Mouse (Mus musculus) intestine, postnatal 0 days (tissue): ENCODE data around the gene Calb2. TPM values are rescaled to one million over a fixed set of nuclear protein-coding genes. Genes with fewer than 3 reads are reported as not detected.

Experiments
- ATAC-seq: fragments of 200-750 bp; cut with Nextera tagmentation; 2 replicates; pipeline ENCODE4 v1.8.0; 2017; ENCODE audit warnings: mild to moderate bottlenecking, moderate TSS enrichment, moderate library complexity
- H3K27ac ChIP-seq: fragments of 300-500 bp; sonication (generic); 2 replicates; pipeline ENCODE4 v1.5.1; 2014; ENCODE audit warnings: mild to moderate bottlenecking, low read depth, low read length, moderate library complexity
- H3K27me3 ChIP-seq: fragments of 300-500 bp; sonication (generic); replicated peaks from 2 replicates; pipeline ENCODE4 v1.6.1; 2014; ENCODE audit warnings: low read length, mixed read lengths; ENCODE audit not compliant: control insufficient read depth, insufficient read depth
- H3K36me3 ChIP-seq: fragments of 300-500 bp; sonication (generic); 2 replicates; pipeline ENCODE4 v1.6.1; 2014; ENCODE audit warnings: mild to moderate bottlenecking, moderate library complexity; ENCODE audit not compliant: control insufficient read depth, insufficient read depth
- H3K4me1 ChIP-seq: fragments of 300-500 bp; sonication (generic); replicated peaks from 2 replicates; pipeline ENCODE4 v1.6.1; 2014; ENCODE audit warnings: antibody characterized with exemption, low read length, mixed read lengths; ENCODE audit not compliant: control insufficient read depth, insufficient read depth
- H3K4me2 ChIP-seq: fragments of 300-500 bp; sonication (generic); replicated peaks from 2 replicates; pipeline ENCODE4 v1.6.1; 2014; ENCODE audit warnings: low read depth, mild to moderate bottlenecking, moderate library complexity
- H3K4me3 ChIP-seq: fragments of 300-500 bp; sonication (generic); 2 replicates; pipeline ENCODE4 v1.5.1; 2014; ENCODE audit warnings: low read depth, low read length
- H3K9ac ChIP-seq: fragments of 300-500 bp; sonication (generic); 2 replicates; pipeline ENCODE4 v1.6.1; 2014; ENCODE audit warnings: mild to moderate bottlenecking, low read depth, low read length
- H3K9me3 ChIP-seq: fragments of 300-500 bp; sonication (generic); 2 replicates; pipeline ENCODE4 v1.6.1; 2016; ENCODE audit warnings: mixed run types; ENCODE audit not compliant: control insufficient read depth
- CTCF ChIP-seq: sonication (generic); IDR thresholded peaks from 2 replicates; pipeline ENCODE4 v1.5.1; 2016; ENCODE audit warnings: low read depth, mild to moderate bottlenecking, control low read depth, antibody characterized with exemption, moderate library complexity
- WGBS: fragments of 180-500 bp; shearing (Covaris S2); extraction: QIAGEN DNeasy Blood & Tissue Kit; methylation state at CpG from one replicate; pipeline ENCODE4 v1.1.7; 2014; 5-methylcytosine and 5-hydroxymethylcytosine counted together
- polyA plus RNA-seq: library from polyadenylated mRNA; unstranded; fragments of >200 nt; fragmentation: Nextera tagmentation; extraction: Ambion mirVana; gene quantifications from 2 replicates; pipeline ENCODE4 v1.2.1, GENCODE M21; 2015

Gene Calb2
- polyA plus RNA-seq, 1 experiment from 2014 or later = 0.26 TPM

DNA sequence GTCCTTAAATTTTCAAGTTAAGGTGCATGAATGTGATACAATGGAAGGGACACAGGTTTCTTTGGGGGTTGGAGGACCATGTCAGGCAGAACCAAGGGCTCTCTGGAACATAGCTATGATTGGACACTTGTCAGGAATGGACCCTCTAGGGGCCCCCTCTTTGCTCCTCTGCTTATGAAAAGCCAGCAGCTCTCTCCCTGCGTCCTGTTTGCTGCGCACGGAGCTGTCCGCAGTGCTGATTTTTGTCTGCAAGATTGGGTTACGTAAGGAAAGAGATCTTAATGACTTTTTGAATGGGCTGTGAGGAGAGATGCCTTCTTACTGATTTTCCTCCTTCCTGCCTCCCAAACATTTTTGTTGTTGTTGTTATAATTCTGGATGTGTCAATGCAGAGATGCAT is 28.7 kb upstream of the Calb2 start:
- no peak overlapping the region for H3K9ac ChIP-seq
- no peaks in the 10 kb centered on the region for H3K4me1 ChIP-seq
- no peak for TF ChIP-seq CTCF
- H3K36me3 ChIP-seq = no peaks in the 10 kb centered on the region
- H3K27me3 ChIP-seq = no peaks in the 10 kb centered on the region
- H3K4me2 ChIP-seq = no peak overlapping the region
- H3K9me3 ChIP-seq = no peaks in the 10 kb centered on the region
- no peak overlapping the region for H3K27ac ChIP-seq
- H3K4me3 ChIP-seq = no peak overlapping the region
- no peak for ATAC-seq
- WGBS = under 1% methylated on average over 5 of the region's 5 CpGs

DNA sequence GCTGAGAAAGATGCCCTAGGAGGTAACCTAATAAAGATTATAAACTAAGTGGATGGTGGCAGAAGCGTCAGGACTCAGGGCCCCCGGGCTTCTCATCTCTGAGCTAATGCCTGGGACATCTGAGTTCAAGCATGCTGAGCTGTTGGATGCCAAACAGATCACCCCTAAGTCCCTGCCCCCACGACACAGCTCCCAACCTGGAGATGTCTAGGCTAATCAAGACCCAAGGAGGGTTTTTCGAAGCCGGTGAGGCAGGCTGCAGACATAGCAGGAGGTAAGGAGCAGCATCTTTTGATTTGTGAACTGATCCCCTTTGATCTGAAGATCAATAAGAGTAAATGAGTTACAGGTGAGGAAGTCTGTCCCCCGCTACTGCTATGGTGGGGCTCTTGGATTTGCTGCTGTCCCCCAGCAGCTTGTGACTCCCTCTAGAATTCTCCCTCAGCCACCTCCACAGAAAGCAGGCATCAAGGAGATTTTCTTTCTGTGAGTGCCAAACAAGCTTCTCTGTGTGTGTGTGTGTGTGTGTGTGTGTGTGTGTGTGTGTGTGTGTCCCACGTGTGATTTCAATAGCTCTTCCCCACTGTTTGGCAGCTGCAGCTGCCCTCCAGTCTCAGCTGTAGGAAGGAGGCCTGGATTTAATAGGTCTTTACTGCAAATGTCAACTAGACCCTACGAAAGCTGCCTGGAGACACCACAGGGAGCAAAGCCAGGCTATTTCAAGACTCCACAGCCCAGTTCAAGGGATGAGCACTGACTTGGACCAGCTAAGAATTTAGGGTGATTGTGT is 21.1 kb upstream of the Calb2 start:
- H3K4me2 ChIP-seq = no peak overlapping the region
- H3K9ac ChIP-seq = no peak overlapping the region
- H3K36me3 ChIP-seq = no peaks in the 10 kb centered on the region
- WGBS = 13% methylated on average over 8 of the region's 8 CpGs
- no peak overlapping the region for H3K27ac ChIP-seq
- no peak for ATAC-seq
- no peak overlapping the region for H3K4me3 ChIP-seq
- H3K27me3 ChIP-seq = no peaks in the 10 kb centered on the region
- H3K4me1 ChIP-seq = no peaks in the 10 kb centered on the region
- TF ChIP-seq CTCF = no peak
- no peaks in the 10 kb centered on the region for H3K9me3 ChIP-seq

DNA sequence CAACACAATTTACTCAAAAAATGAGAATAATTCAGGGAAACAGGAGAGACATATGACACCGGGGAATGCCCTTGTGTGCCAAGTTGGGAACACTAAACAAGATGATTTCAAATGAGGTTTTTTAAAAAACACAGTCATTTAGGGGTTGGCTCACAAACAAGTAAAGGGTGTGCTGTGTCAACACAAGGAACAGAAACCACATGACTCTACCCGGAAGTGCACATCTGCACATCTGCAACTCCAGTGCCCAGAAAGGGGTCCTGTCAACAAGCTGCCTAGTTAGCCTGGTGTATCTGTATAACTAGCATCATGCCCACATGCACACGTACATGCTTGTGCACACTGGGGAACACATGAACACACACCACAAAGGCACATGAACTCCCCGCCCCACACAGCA is 17.5 kb upstream of the Calb2 start:
- no peak for ATAC-seq
- no peak for TF ChIP-seq CTCF
- Histone ChIP-seq H3K4me3 (no peak overlapping the region), H3K27ac (no peak overlapping the region), H3K36me3 (no peaks in the 10 kb centered on the region), H3K4me2 (no peak overlapping the region), H3K9ac (no peak overlapping the region), H3K9me3 (no peaks in the 10 kb centered on the region), H3K4me1 (no peaks in the 10 kb centered on the region), H3K27me3 (no peaks in the 10 kb centered on the region)
- WGBS = 78% methylated on average over 4 of the region's 4 CpGs

DNA sequence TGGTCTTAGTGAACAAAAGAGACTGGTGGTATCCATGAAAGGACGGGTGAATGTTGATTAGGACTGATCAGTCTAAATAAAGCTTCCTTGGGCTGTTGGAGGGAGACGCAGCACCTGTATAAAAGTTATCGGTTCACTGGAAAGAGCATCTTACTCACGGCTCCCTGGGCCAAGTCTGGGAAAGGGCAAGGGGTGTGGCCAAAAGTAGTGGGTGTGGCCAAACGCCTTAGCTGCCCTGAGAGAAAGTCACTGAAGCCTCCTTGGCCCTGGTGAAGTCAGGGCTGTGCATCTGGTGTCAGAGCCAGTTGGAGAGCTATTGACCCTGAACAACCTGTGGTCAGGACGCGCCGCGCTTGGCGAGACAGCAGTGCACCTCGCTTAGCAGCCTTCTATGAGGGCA is 15.7 kb upstream of the Calb2 start:
- no peak for TF ChIP-seq CTCF
- Histone ChIP-seq H3K9ac (no peak overlapping the region), H3K9me3 (no peaks in the 10 kb centered on the region), H3K27ac (no peak overlapping the region), H3K4me1 (no peaks in the 10 kb centered on the region), H3K36me3 (no peaks in the 10 kb centered on the region), H3K27me3 (no peaks in the 10 kb centered on the region), H3K4me3 (no peak overlapping the region), H3K4me2 (no peak overlapping the region)
- no peak for ATAC-seq
- WGBS = 29% methylated on average over 11 of the region's 11 CpGs

DNA sequence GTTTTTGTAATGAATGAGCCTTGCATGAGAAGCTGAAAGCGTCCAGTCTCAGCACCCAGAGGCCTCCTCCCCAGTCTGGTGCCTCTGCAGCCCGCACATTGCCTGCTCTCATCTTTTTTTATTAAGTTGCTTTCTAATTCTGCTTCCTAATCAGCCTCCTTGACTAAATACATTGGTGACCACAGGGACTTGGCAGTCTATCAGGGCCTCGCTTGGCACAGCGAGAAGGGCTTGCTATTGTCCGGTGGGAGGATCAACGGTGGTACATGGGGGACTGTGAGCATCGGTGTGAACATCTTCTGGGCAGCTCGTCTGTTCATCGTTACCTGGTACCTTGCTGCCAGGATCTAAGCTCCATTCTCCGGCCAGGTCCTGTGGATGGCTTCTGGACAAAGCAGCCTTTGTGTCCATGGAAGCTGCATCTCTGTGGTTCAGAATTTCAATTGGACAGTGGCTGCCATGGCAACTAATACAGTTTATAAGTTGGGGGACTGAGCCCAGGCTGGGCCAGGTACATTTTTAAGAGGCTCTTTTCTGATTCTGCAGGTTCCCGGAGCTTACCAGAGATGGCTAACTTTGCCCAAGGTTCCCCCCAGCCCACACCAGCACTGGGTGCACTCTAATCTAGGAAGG is 14.8 kb upstream of the Calb2 start:
- no peak for TF ChIP-seq CTCF
- Histone ChIP-seq H3K36me3 (no peaks in the 10 kb centered on the region), H3K4me1 (no peaks in the 10 kb centered on the region), H3K9me3 (no peaks in the 10 kb centered on the region), H3K27ac (no peak overlapping the region), H3K27me3 (no peaks in the 10 kb centered on the region), H3K4me2 (no peak overlapping the region), H3K4me3 (no peak overlapping the region), H3K9ac (no peak overlapping the region)
- 87% methylated on average over 11 of the region's 11 CpGs for WGBS
- ATAC-seq = no peak

DNA sequence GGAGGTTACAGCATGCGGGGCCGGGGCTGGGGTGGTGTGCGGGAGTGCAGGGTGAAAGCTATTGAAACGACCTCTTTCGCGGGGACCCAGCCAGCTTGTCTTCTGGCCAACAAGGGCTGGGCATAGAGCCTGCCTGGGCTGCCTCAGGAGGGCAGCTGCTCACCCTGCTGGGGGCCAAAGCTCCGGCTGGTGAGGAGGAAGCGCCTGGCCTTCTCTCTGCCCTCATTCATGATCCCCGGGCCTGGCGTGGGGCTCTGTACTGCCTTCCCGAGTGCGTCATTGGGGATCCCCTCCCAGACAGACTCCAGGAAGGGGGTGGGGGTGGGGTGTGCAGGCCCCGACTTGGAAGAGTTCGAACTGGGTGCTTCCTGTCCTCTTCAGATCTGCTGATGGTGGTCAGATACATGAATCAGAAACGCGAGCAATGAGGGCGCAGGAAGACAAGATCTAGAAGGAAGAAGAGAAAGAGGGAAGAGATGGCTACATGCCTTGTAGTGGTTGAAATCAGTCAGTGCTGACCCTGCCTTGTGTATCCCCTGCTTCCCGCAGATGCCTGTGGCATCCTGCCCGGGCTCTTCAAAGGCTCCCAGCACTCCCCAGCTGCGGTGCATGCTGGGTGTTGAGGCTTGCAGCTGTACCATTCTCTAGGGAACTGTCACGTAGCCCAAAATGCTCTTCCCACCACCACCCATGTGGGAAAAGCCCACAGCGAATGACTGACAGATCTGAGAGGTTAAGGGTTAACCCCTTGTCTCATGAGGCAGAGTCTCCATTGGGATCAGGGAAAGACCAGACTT is 9.5 kb upstream of the Calb2 start:
- Histone ChIP-seq H3K4me1 (no peaks in the 10 kb centered on the region), H3K27ac (no peak overlapping the region), H3K27me3 (no peaks in the 10 kb centered on the region), H3K9ac (no peak overlapping the region), H3K36me3 (no peaks in the 10 kb centered on the region), H3K4me3 (no peak overlapping the region), H3K4me2 (peak overlapping the region; percentile 37; the same call in 1 of the 2 replicates), H3K9me3 (no peaks in the 10 kb centered on the region)
- WGBS = 20% methylated on average over 20 of the region's 22 CpGs
- no peak for TF ChIP-seq CTCF
- ATAC-seq = no peak
